Mouse (Mus musculus) monocyte, adult 2 months (primary cell): Measurements from ENCODE around the gene Tanc2.
A peak's percentile ranks its signal among the peaks of the same experiment; 100 is the strongest.

Experiments used
- DNase-seq, 2 experiments: peaks; one replicate each; pipeline ENCODE4 v3.0.0; 2022; ENCODE audit warnings: low spot score in 2 of 2, low read depth in 1 of 2

Gene Tanc2

GRCm38 (mm10) chr11:105922769-105923663, 333.2 kb downstream of the Tanc2 start:
- DNase-seq: no peak

- DNase-seq: peak in 1 of 2 experiments; percentile 33
Measured at GRCm38 (mm10) chr11:105927065-105928030, 337.6 kb downstream of the Tanc2 start.

GRCm38 (mm10) chr11:105928171-105928570, 338.4 kb downstream of the Tanc2 start:
- DNase-seq: no peak

GRCm38 (mm10) chr11:105931380-105931779, 341.6 kb downstream of the Tanc2 start:
- no peak for DNase-seq

- DNase-seq: no peak
Measured at GRCm38 (mm10) chr11:105933746-105934145, 344.0 kb downstream of the Tanc2 start.

GRCm38 (mm10) chr11:105934303-105934711, 344.5 kb downstream of the Tanc2 start:
- no peak for DNase-seq

- DNase-seq: no peak
Measured at GRCm38 (mm10) chr11:105934816-105935215, 345.0 kb downstream of the Tanc2 start.

- no peak for DNase-seq
Measured at GRCm38 (mm10) chr11:105935496-105935895, 345.7 kb downstream of the Tanc2 start.

- no peak for DNase-seq
Measured at GRCm38 (mm10) chr11:105936200-105936599, 346.4 kb downstream of the Tanc2 start.

- DNase-seq: no peak
Measured at GRCm38 (mm10) chr11:105936974-105937373, 347.2 kb downstream of the Tanc2 start.

GRCm38 (mm10) chr11:105938771-105939170, 349.0 kb downstream of the Tanc2 start:
- no peak for DNase-seq

GRCm38 (mm10) chr11:105941973-105942372, 352.2 kb downstream of the Tanc2 start:
- no peak for DNase-seq

- no peak for DNase-seq
Measured at GRCm38 (mm10) chr11:105943133-105944102, 353.6 kb downstream of the Tanc2 start.

- DNase-seq: no peak
Measured at GRCm38 (mm10) chr11:105944126-105944621, 354.4 kb downstream of the Tanc2 start.

- DNase-seq: no peak
Measured at GRCm38 (mm10) chr11:105944770-105945672, 355.2 kb downstream of the Tanc2 start.

GRCm38 (mm10) chr11:105946694-105947154, 356.9 kb downstream of the Tanc2 start:
- no peak for DNase-seq

- DNase-seq: no peak
Measured at GRCm38 (mm10) chr11:105948255-105948654, 358.5 kb downstream of the Tanc2 start.

- no peak for DNase-seq
Measured at GRCm38 (mm10) chr11:105950519-105950918, 360.7 kb downstream of the Tanc2 start.

- DNase-seq: no peak
Measured at GRCm38 (mm10) chr11:105951601-105952044, 361.8 kb downstream of the Tanc2 start.
